8 mouse cellular contexts compared by ENCODE assay signal in the genomic region with DNA sequence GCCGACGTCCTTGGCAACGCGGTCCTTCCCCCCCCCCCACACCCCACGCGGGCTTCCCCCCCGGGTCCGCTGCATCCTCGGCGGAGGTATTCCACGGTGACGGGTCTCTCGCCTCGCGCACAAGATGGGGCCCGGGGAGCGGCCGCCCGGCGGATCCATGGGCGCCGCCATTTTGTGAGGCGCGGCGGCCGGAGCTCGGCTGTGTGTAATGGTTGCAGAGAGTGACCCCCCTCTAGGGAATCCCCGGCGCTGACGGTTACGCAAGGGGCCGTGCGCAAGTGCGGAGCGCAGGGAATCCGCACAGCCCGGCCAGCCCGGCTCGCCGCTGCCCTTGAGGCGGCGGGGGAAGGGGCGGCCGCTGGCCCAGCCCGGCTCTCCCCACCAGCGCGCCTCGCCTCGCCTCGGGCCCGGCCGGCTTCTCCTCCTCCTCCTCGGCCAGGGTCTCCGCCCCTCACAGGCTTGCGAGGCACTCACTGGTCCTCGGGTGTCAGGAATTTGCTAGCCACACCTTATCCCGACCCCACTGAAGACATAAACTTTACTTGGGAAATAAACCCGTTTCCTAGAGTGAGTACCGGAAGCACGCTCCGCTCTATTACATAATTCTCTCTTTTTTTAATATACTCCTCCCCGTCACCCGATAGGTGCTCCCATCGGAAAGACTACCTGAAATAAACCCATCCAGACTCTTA. TPM values are rescaled to one million over a fixed set of nuclear protein-coding genes. Genes with fewer than 3 reads are reported as not detected.
A peak's percentile ranks its signal among the peaks of the same experiment; 100 is the strongest.
DNase-seq lines count a peak whose midpoint lies in the region; ATAC-seq and TF ChIP-seq lines count a peak whose summit lies in the region.

No protein-coding gene starts in this region.

- peaks cover 85% of the 10 kb centered on the region for H3K79me2 ChIP-seq in C2C12 (ENCODE audit: control insufficient read depth, insufficient read depth)

- peak overlapping the region; percentile 75 for H3K4me2 ChIP-seq in kidney, embryonic 14.5 days (replicated peaks; ENCODE audit: low read depth, low read length)
- H3K4me2 ChIP-seq in limb, embryonic 15.5 days, result peak overlapping the region; percentile 71
- H3K4me2 ChIP-seq in midbrain, postnatal 0 days (ENCODE audit: low read depth, low read length, poor library complexity, severe bottlenecking), result peak overlapping the region; percentile 85

- peaks cover 17% of the 10 kb centered on the region for H3K36me3 ChIP-seq in C2C12 (ENCODE audit: control insufficient read depth, insufficient read depth)
- H3K36me3 ChIP-seq in heart, embryonic 10.5 days, result peaks cover 10% of the 10 kb centered on the region
- H3K36me3 ChIP-seq in kidney, embryonic 14.5 days (ENCODE audit: control insufficient read depth, insufficient read depth, low read length), result peaks cover 7% of the 10 kb centered on the region; the same call in 1 of the 2 replicates
- H3K36me3 ChIP-seq in limb, embryonic 15.5 days, result peaks cover 9% of the 10 kb centered on the region
- no peaks in the 10 kb centered on the region for H3K36me3 ChIP-seq in midbrain, postnatal 0 days (ENCODE audit: insufficient read depth, low read length)

- TF ChIP-seq CTCF in C2C12 (IDR thresholded peaks at IDR 0.05; ENCODE audit: control insufficient read depth, insufficient read depth, insufficient read length), result no peak
- TF ChIP-seq CTCF in embryonic fibroblast, embryonic 13.5 days (IDR thresholded peaks at IDR 0.05; ENCODE audit: borderline replicate concordance, insufficient read depth, low read length), result no peak
- no peak for TF ChIP-seq CTCF in midbrain, postnatal 0 days (IDR thresholded peaks at IDR 0.05)

- WGBS in heart, embryonic 10.5 days, result under 1% methylated on average over 62 of the region's 64 CpGs
- under 1% methylated on average over 58 of the region's 64 CpGs for WGBS in kidney, embryonic 14.5 days
- under 1% methylated on average over 64 of the region's 64 CpGs for WGBS in limb, embryonic 15.5 days
- under 1% methylated on average over 53 of the region's 64 CpGs for WGBS in midbrain, postnatal 0 days

- H3K4me3 ChIP-seq in C2C12 (ENCODE audit: insufficient read depth, poor library complexity, severe bottlenecking), result peak overlapping the region; percentile 92
- H3K4me3 ChIP-seq in embryonic fibroblast, embryonic 13.5 days (ENCODE audit: insufficient read depth, low read length), result peak overlapping the region; percentile 71
- peak overlapping the region; percentile 89 for H3K4me3 ChIP-seq in heart, embryonic 10.5 days
- peak overlapping the region; percentile 96 for H3K4me3 ChIP-seq in kidney, embryonic 14.5 days (ENCODE audit: low read length)
- peak overlapping the region; percentile 80 for H3K4me3 ChIP-seq in limb, embryonic 15.5 days
- H3K4me3 ChIP-seq in midbrain, postnatal 0 days (ENCODE audit: low read depth, low read length), result peak overlapping the region; percentile 91

- DNase-seq in brain, adult 2 months (ENCODE audit: low read depth, low spot score), result peak; percentile 96
- peak; percentile 95 for DNase-seq in heart, embryonic 10.5 days (ENCODE audit: low spot score)
- peak; percentile 95 for DNase-seq in midbrain, postnatal 0 days (ENCODE audit: low spot score)
- DNase-seq in spleen, postnatal 10 days (ENCODE audit: low spot score in 2 of 2), result peak; percentile 83 to 86

- ATAC-seq in kidney, embryonic 14.5 days (ENCODE audit: low FRiP score, low TSS enrichment), result peak; percentile 89
- ATAC-seq in limb, embryonic 15.5 days (ENCODE audit: insufficient number of reproducible peaks, low FRiP score, low TSS enrichment, low read depth), result peak; percentile 81
- peak; percentile 77 for ATAC-seq in midbrain, postnatal 0 days (ENCODE audit: low FRiP score)

- peak overlapping the region; percentile 88 for H3ac ChIP-seq in C2C12 (ENCODE audit: control insufficient read depth, insufficient read length, low read depth)

- H3K9me3 ChIP-seq in heart, embryonic 10.5 days, result no peaks in the 10 kb centered on the region
- no peaks in the 10 kb centered on the region; the same call in none of the 2 replicates for H3K9me3 ChIP-seq in kidney, embryonic 14.5 days (ENCODE audit: control insufficient read depth, low read length)
- no peaks in the 10 kb centered on the region for H3K9me3 ChIP-seq in limb, embryonic 15.5 days
- no peaks in the 10 kb centered on the region for H3K9me3 ChIP-seq in midbrain, postnatal 0 days (ENCODE audit: low read length)

- H3K27me3 ChIP-seq in C2C12 (ENCODE audit: control insufficient read depth, insufficient read depth, insufficient read length), result no peaks in the 10 kb centered on the region
- no peaks in the 10 kb centered on the region for H3K27me3 ChIP-seq in heart, embryonic 10.5 days (ENCODE audit: insufficient read depth, poor library complexity, severe bottlenecking)
- H3K27me3 ChIP-seq in kidney, embryonic 14.5 days (ENCODE audit: control insufficient read depth, insufficient read depth, low read length), result no peaks in the 10 kb centered on the region
- H3K27me3 ChIP-seq in limb, embryonic 15.5 days, result no peaks in the 10 kb centered on the region
- H3K27me3 ChIP-seq in midbrain, postnatal 0 days (ENCODE audit: insufficient read depth, low read length), result no peaks in the 10 kb centered on the region

- peak overlapping the region; percentile 99 for H3K9ac ChIP-seq in kidney, embryonic 14.5 days (ENCODE audit: low read depth, low read length)
- peak overlapping the region; percentile 89 for H3K9ac ChIP-seq in limb, embryonic 15.5 days
- H3K9ac ChIP-seq in midbrain, postnatal 0 days (replicated peaks; ENCODE audit: low read length, poor library complexity, severe bottlenecking), result peak overlapping the region; percentile 97

- H3K27ac ChIP-seq in embryonic fibroblast, embryonic 13.5 days (ENCODE audit: insufficient read depth, low read length), result peak overlapping the region; percentile 96
- H3K27ac ChIP-seq in heart, embryonic 10.5 days, result peak overlapping the region; percentile 100
- peak overlapping the region; percentile 100 for H3K27ac ChIP-seq in kidney, embryonic 14.5 days (ENCODE audit: low read depth, low read length)
- H3K27ac ChIP-seq in limb, embryonic 15.5 days, result peak overlapping the region; percentile 100
- H3K27ac ChIP-seq in midbrain, postnatal 0 days (ENCODE audit: low read depth, low read length), result peak overlapping the region; percentile 99

- peaks cover 66% of the 10 kb centered on the region for H3K79me3 ChIP-seq in C2C12 (ENCODE audit: low read depth)

- TF ChIP-seq POLR2A in embryonic fibroblast, embryonic 13.5 days (IDR thresholded peaks at IDR 0.05; ENCODE audit: low read depth, low read length), result peak; percentile 40; the same call in 1 of the 2 replicates

- peaks cover 6% of the 10 kb centered on the region for H3K4me1 ChIP-seq in embryonic fibroblast, embryonic 13.5 days (ENCODE audit: control insufficient read depth, insufficient read depth, low read length)
- peaks cover 13% of the 10 kb centered on the region; the same call in 1 of the 2 replicates for H3K4me1 ChIP-seq in heart, embryonic 10.5 days
- H3K4me1 ChIP-seq in kidney, embryonic 14.5 days (ENCODE audit: control insufficient read depth, insufficient read depth, low read length), result peaks cover 10% of the 10 kb centered on the region; the same call in 1 of the 2 replicates
- H3K4me1 ChIP-seq in limb, embryonic 15.5 days, result peaks cover 25% of the 10 kb centered on the region
- H3K4me1 ChIP-seq in midbrain, postnatal 0 days (ENCODE audit: insufficient read depth, low read length), result peaks cover 11% of the 10 kb centered on the region; the same call in 1 of the 2 replicates

TF ChIP-seq in C2C12, 6 proteins besides CTCF, POLR2A, EP300 and RAD21:
- TF ChIP-seq CEBPB (IDR thresholded peaks at IDR 0.05; ENCODE audit: low read depth), result peak; percentile 89
- TF ChIP-seq USF1 (IDR thresholded peaks at IDR 0.05; ENCODE audit: low read depth), result no peak
- TF ChIP-seq MAX (IDR thresholded peaks at IDR 0.05), result peak; percentile 54

RNA-seq across cellular contexts. Expression of gene Arid2, which starts 1.8 kb away (rescaled TPM):
- polyA plus RNA-seq in C2C12 (2012; fragmentation: generic; extraction: Trizol), result 10.6 TPM
- polyA plus RNA-seq in embryonic fibroblast, embryonic 13.5 days (2011; ENCODE audit: insufficient read length, low read depth, missing spikeins), result 22.9 and 29.6 TPM in 2 replicates
- polyA plus RNA-seq in heart, embryonic 10.5 days (2016; fragmentation: Nextera tagmentation; extraction: Ambion mirVana), result 18.3 and 22.0 TPM in 2 replicates
- 33.2 and 36.0 TPM in 2 replicates for polyA plus RNA-seq in kidney, embryonic 14.5 days (2014; fragmentation: Nextera tagmentation; extraction: Ambion mirVana)
- polyA plus RNA-seq in limb, embryonic 15.5 days (2015; fragmentation: Nextera tagmentation; extraction: Ambion mirVana), result 18.3 and 21.5 TPM in 2 replicates
- 40.8 and 55.6 TPM in 2 replicates for total RNA-seq in midbrain, postnatal 0 days (2014; rRNA removed)
- polyA plus RNA-seq in midbrain, postnatal 0 days (2015; fragmentation: Nextera tagmentation; extraction: Ambion mirVana), result 9.5 and 11.2 TPM in 2 replicates

Comparison
In these comparisons a context has a peak if more than half of its experiments do, and no peak if none do; other contexts are left out.
1. Peak in every context shown above with its lines: DNase-seq, ATAC-seq, H3K4me3 ChIP-seq and H3K27ac ChIP-seq.